Mouse (Mus musculus): ENCODE measurements around the gene Mmp25. TPM values are rescaled to one million over a fixed set of nuclear protein-coding genes. Genes with fewer than 3 reads are reported as not detected.

Gene Mmp25
- total RNA-seq, 2 experiments from 2014 or later, result 14.0 to 22.6 TPM

- ATAC-seq (ENCODE audit: poor library complexity, severe bottlenecking), result no peak
These were observed 20.4 kb upstream of the Mmp25 start for GRCm38 (mm10) chr17:23665511-23665910.

- ATAC-seq (ENCODE audit: poor library complexity, severe bottlenecking), result peak; percentile 67
These were observed 19.5 kb upstream of the Mmp25 start for GRCm38 (mm10) chr17:23664556-23665021.

GRCm38 (mm10) chr17:23661526-23661925 lies 16.4 kb upstream of the Mmp25 start:
- ATAC-seq (ENCODE audit: poor library complexity, severe bottlenecking), result 0 out of 2 replicates have a peak, but pooled peaks have one; percentile 18

GRCm38 (mm10) chr17:23660876-23661200 lies 15.8 kb upstream of the Mmp25 start:
- peak; percentile 38; the same call in 1 of the 2 replicates for ATAC-seq (ENCODE audit: poor library complexity, severe bottlenecking)

GRCm38 (mm10) chr17:23660117-23660875 lies 15.2 kb upstream of the Mmp25 start, which contains the start of gene Bicdl2:
TSS of gene Bicdl2 (plus strand) at chr17:23660506.
- peak; percentile 36 for ATAC-seq (ENCODE audit: poor library complexity, severe bottlenecking)

- no peak for ATAC-seq (ENCODE audit: poor library complexity, severe bottlenecking)
These were observed 13.4 kb upstream of the Mmp25 start for GRCm38 (mm10) chr17:23658450-23658849.

- peak; percentile 66 for ATAC-seq (ENCODE audit: poor library complexity, severe bottlenecking)
These were observed 9.3 kb upstream of the Mmp25 start for GRCm38 (mm10) chr17:23654410-23654809.

- ATAC-seq (ENCODE audit: poor library complexity, severe bottlenecking), result peak; percentile 46
These were observed 8.9 kb upstream of the Mmp25 start for GRCm38 (mm10) chr17:23654001-23654400.

GRCm38 (mm10) chr17:23653324-23653723 lies 8.2 kb upstream of the Mmp25 start:
- ATAC-seq (ENCODE audit: poor library complexity, severe bottlenecking), result peak; percentile 53; the same call in 1 of the 2 replicates

- ATAC-seq (ENCODE audit: poor library complexity, severe bottlenecking), result no peak
These were observed 6.3 kb upstream of the Mmp25 start for GRCm38 (mm10) chr17:23651363-23651762.

- ATAC-seq (ENCODE audit: poor library complexity, severe bottlenecking), result no peak
These were observed 817 bp upstream of the Mmp25 start for GRCm38 (mm10) chr17:23645894-23646293.

- no peak for ATAC-seq (ENCODE audit: poor library complexity, severe bottlenecking)
These were observed 13.8 kb downstream of the Mmp25 start for GRCm38 (mm10) chr17:23631241-23631640.

GRCm38 (mm10) chr17:23630195-23631020 lies 14.7 kb downstream of the Mmp25 start:
- peak; percentile 87 for ATAC-seq (ENCODE audit: poor library complexity, severe bottlenecking)

- ATAC-seq (ENCODE audit: poor library complexity, severe bottlenecking), result no peak
These were observed 17.3 kb downstream of the Mmp25 start for GRCm38 (mm10) chr17:23627813-23628212.

- ATAC-seq (ENCODE audit: poor library complexity, severe bottlenecking), result no peak
These were observed 24.7 kb downstream of the Mmp25 start for GRCm38 (mm10) chr17:23620351-23620750.

- peak; percentile 57 for ATAC-seq (ENCODE audit: poor library complexity, severe bottlenecking)
These were observed 28.0 kb downstream of the Mmp25 start for GRCm38 (mm10) chr17:23617087-23617486.

- peak; percentile 95 for ATAC-seq (ENCODE audit: poor library complexity, severe bottlenecking)
These were observed 34.7 kb downstream of the Mmp25 start for GRCm38 (mm10) chr17:23610361-23610800.

GRCm38 (mm10) chr17:23609612-23610011 lies 35.5 kb downstream of the Mmp25 start:
- no peak for ATAC-seq (ENCODE audit: poor library complexity, severe bottlenecking)

GRCm38 (mm10) chr17:23605220-23605619 lies 39.9 kb downstream of the Mmp25 start:
- ATAC-seq (ENCODE audit: poor library complexity, severe bottlenecking), result no peak

- ATAC-seq (ENCODE audit: poor library complexity, severe bottlenecking), result no peak
These were observed 40.7 kb downstream of the Mmp25 start for GRCm38 (mm10) chr17:23604394-23604793.

GRCm38 (mm10) chr17:23603542-23603941 lies 41.5 kb downstream of the Mmp25 start:
- no peak for ATAC-seq (ENCODE audit: poor library complexity, severe bottlenecking)

- no peak for ATAC-seq (ENCODE audit: poor library complexity, severe bottlenecking)
These were observed 42.0 kb downstream of the Mmp25 start for GRCm38 (mm10) chr17:23603077-23603476.
